Mouse (Mus musculus) CH12F3 (cell line): ENCODE measurements around the gene Polr2j.
"Not testable (repeated sequence)": the region's sequence is repeated elsewhere in the genome, so short reads cannot be mapped to it uniquely, and the experiment has no call there.

Experiments
- in situ Hi-C: fragments of 300-500 bp; cut with MboI; formaldehyde crosslinking; loops from 2 replicates; pipeline ENCODE4 v1.14.3; 2020; ENCODE audit warnings: low sequenced_read_pairs

Polr2j gene

GRCm38 (mm10) chr5:136104511-136104910 is 11.9 kb upstream of the Polr2j start:
- in situ Hi-C loops: no loop called here

- in situ Hi-C loops: no loop called here
Observed at GRCm38 (mm10) chr5:136108486-136108885, 7.9 kb upstream of the Polr2j start.

GRCm38 (mm10) chr5:136109042-136109441 is 7.4 kb upstream of the Polr2j start:
- in situ Hi-C loops: no loop called here

- in situ Hi-C loops: not testable (repeated sequence)
Observed at GRCm38 (mm10) chr5:136113546-136113945, 2.9 kb upstream of the Polr2j start.

- in situ Hi-C loops: no loop called here
Observed at GRCm38 (mm10) chr5:136116784-136117112, 317 bp downstream of the Polr2j start.

- in situ Hi-C loops: no loop called here
Observed at GRCm38 (mm10) chr5:136122165-136122564, 5.7 kb downstream of the Polr2j start.

GRCm38 (mm10) chr5:136135571-136136291 is 19.3 kb downstream of the Polr2j start, which contains the start of the genes Lrwd1 and Alkbh4:
Lrwd1 (minus strand) TSS chr5:136136074.
Alkbh4 (plus strand) TSS chr5:136136146.
- in situ Hi-C loops: no loop called here

DNA sequence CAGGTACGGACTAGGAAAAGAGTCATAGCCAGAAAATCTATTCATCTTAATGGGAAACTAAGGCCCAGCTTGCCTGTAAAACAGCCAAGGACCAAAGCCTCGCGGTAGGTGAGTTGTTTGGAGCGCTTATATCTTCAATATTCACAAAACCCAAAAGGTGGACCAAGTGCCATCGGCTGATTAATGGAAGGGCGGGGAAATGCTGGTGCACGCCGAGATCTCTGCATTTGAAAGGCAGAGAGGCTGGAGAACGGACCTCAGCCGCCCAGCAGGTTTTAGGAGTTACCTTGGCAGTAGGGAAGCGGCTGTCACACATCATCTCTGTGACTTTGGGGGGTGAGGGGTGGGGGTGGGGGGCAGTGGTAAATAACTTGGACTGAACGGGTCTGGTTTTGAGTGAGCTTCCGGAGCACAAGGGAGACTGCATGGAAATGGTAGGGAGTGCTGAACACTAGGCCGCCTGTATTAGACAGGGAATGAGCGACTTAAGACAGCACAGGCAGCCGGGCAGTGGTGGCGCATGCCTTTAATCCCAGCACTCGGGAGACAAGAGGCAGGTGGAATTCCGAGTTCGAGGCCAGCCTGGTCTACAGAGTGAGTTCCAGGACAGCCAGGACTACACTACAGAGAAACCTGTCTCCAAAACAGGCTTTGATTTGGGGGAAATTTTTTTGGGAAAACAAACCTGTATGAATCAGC is 20.0 kb downstream of the Polr2j start:
- in situ Hi-C loops: no loop called here

DNA sequence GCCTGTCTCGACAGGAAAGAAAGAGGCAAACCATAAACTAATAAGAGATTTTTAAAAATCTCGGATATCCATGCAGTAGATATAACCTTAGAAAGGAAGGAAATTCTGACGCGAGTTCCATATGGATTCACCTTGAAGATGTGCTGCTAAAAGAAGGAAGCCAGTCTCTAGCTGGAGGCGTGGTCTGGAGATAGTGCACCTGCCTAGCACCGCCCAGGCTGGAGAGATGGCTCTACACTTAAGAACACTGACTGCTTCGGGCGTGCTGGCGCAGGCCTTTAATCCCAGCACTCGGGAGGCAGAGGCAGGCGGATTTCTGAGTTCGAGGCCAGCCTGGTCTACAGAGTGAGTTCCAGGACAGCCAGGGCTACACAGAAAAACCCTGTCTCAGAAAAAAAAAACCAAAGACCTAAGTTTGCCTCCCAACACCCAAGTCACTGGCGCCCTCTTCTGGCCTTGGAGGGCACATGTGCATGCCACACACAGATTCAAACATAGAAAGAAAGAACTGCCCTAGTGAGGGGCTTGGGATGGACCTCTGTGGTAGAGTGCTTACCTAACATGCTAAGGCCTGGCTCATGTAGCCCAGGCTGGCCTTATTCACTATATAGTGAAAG is 21.3 kb downstream of the Polr2j start:
- in situ Hi-C loops: no loop called here

DNA sequence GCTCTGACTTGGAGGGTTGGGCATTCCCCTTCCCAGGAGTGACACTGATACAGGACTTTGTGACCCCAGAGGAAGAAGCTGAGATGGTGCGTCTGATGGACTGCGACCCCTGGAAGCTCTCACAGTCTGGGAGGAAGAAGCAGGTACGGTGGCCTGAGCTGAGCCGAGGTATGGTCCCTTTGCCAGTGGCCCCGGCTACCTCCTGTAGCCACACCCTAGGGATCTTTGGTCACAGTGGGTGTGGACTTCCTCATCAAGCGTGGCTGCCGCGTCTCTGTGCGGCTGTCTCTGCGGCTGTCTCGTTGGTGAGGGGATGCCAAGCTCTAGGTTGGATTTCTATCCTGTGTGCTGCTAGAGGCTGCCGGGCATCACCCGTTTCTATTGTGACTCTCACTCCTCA is 23.0 kb downstream of the Polr2j start:
- in situ Hi-C loops: no loop called here

DNA sequence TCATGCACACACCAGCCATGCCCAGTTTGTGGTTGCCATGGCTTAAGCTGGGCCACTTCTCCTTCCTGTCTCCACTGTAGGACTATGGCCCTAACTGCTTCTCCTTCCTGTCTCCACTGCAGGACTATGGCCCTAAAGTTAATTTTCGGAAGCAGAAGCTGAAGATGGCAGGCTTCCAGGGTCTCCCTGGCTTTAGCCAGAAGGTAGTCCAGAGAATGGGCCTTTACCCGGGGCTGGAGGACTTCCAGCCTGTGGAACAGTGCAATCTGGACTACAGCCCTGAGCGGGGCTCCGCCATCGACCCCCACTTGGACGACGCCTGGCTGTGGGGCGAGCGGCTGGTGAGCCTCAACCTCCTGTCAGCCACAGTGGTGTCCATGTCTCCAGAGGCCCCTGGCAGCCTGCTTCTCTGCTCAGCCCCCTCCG is 23.6 kb downstream of the Polr2j start:
- in situ Hi-C loops: no loop called here

DNA sequence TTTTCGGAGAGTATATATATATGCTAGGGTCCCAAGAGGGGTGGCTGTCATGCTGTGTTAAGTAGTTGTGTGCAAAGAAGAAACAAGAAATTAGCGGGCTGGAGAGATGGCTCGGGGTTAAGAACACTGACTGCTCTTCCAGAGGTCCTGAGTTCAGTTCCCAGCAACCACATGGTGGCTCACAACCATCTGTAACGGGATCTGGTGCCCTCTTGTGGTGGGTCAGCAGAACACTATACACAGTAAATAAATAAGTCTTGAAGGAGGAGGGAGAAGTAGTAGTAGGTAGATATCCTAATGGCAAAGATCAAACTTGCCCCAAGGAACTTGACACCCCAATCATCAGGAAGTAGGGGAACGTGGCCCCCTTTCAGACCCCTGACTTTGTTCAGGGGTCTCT is 26.3 kb downstream of the Polr2j start:
- in situ Hi-C loops: no loop called here

- in situ Hi-C loops: no loop called here
Observed at GRCm38 (mm10) chr5:136143161-136143755, 26.8 kb downstream of the Polr2j start.

DNA sequence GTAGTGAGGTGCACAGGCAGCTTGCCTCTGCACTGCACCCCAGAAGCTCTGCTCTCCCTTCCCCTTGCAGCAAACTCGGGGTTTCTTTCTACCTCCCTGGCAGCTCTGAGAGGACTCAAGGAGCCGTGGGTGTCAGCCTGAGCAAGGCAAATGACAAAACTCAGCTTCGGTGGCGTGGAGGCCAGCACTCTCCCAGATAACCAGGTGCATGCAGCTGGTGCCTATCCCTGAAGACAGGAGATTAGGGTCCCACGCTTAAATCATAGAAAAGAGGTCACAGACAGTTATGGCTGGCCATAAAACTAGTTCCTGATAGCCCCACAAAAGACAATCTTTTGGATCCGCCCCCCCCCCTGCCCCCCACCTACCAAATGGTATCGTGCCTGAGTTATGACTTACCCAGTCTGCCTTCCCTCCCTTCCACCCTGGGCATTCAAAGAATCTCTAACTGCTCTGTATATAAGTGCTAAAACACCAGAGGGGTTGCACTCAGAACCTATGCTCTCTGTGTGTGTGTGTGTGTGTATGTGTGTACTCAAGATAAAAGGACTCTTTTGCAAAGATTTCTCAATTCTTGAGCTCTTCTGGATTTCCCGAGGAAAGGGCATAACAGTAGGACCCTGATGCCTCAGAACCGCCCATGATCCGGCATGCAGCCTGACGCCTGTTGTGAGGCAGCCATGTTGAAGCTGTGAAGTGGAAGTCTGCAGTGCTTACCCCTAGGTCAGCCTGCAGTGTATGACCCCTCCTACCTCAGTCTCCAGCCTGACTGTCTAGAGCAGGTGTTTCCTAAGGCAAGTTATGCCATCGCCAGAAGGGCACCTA is 28.4 kb downstream of the Polr2j start:
- in situ Hi-C loops: no loop called here

DNA sequence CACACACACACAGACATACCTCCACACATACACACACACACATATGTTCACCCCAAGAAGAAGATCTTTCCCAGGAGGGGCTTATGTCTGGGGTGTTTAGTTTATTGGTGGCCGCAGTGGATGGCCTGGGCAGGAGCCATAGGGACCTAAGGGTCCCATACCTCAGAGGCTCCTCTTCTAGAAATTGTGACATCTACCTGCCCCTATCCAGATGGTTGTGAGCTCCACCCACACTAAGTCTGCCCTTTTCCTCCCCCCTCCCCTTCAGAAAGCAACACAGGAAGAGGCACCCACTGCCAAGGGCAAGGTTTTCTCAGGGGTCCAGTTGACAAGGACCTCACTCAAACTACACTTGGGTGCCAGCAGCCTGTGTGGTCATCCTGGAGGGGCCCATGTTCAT is 30.5 kb downstream of the Polr2j start:
- in situ Hi-C loops: no loop called here

DNA sequence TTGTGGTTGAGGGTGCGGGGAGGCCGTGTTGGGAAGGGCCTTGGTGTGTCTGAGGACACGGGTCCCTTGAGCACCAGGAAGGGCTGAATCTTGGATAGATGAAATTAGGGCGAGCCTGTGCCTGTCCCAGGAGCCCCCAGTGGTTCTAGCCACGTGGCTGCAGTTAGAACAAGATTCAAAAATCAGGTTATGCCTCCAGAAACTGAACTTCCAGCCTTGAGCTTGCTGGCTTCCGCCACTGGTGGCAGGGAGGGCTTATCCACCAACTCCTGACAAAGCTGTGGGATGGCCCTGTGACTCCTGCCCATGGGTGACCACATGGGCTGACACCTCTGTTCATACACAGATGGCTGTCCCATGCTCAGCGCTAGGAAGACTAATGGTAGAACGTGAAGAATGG is 31.3 kb downstream of the Polr2j start:
- in situ Hi-C loops: no loop called here

DNA sequence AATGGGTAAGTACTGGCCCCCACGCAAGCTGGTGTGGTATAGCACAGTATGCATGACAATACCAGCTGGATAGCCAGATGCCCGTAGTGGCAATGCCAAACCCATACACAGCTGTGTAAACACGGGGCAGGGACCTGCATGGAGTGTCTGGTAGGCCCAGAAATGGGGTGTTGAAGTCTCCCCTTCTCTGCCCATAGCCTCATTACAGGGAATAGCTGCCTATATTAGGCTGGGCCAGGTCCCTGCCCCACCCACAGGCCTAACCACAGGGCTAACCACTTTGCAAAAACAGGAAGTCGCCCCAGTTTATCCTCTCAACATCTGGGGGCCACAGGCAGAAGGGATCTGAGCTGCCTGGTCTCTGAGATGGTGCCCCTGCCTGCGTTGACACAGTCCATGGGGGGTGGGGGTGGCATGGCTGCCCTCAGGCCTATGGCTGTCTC is 32.7 kb downstream of the Polr2j start:
- in situ Hi-C loops: not testable (repeated sequence)

- in situ Hi-C loops: no loop called here
Observed at GRCm38 (mm10) chr5:136152365-136152764, 35.9 kb downstream of the Polr2j start.

- in situ Hi-C loops: no loop called here
Observed at GRCm38 (mm10) chr5:136155399-136155798, 39.0 kb downstream of the Polr2j start.

GRCm38 (mm10) chr5:136160084-136160483 is 43.7 kb downstream of the Polr2j start:
- in situ Hi-C loops: not testable (repeated sequence)
